Mouse (Mus musculus) gastrocnemius, adult 18-20 months (tissue): ENCODE results near the gene Ptgdr. TPM values are rescaled to one million over a fixed set of nuclear protein-coding genes. Genes with fewer than 3 reads are reported as not detected.
"Not testable (repeated sequence)": the region's sequence is repeated elsewhere in the genome, so short reads cannot be mapped to it uniquely, and the experiment has no call there.

Experiments
- DNase-seq: peaks from one replicate; pipeline ENCODE4 v3.0.0; 2021; ENCODE audit warnings: low spot score
- long read RNA-seq, 2 experiments: library from polyadenylated mRNA; stranded (forward); transcript quantifications; one replicate each; pipeline ENCODE4 v2.0.0; 2021
- total RNA-seq, 2 experiments: library from RNA; stranded (reverse); gene quantifications; 2 replicates each; pipeline ENCODE4 v1.2.3; 2021

Gene Ptgdr
- not detected for total RNA-seq
- long read RNA-seq, experiment 1 = 0 reads
- long read RNA-seq, experiment 2 = 0 reads

DNA sequence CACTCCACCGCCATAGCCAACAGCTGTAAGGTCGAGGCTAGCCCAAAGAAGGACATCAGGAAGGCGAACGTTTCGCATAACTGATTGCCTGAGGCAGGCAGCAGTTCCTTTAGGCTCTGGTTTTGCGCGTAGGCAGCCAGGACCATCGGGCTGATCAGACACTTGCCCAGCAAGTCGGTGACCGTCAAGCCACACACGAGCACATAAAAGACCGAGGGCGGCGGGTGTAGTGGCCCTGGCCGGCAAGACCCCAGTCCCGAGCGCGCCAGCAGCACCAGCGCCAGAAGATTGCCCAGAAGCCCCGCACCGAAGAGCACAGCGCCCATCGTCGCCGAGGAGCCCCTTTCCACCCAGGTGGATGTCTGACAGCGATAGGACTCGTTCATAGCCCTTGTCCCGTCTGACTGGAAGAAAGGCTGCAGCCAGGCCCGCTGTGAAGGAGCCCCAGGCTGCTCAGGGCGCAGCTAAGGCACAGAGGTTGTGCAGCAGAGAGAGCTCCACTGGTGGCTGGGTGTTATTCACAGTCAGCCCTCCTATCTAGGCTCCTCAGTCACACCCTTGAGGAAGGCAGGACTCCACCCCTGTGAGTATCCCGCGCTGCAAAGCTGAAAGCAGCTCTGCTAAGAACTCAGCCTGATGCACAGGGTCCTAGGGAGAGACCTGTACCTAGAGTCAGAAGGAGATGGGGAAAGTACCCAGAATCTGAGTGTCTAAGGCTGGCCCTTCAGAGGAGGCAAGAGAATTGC, at the start of gene Ptgdr:
Gene Ptgdr, minus strand, starts transcription at position 508 of the 746 bp plus-strand sequence.
- no peak for DNase-seq

DNA sequence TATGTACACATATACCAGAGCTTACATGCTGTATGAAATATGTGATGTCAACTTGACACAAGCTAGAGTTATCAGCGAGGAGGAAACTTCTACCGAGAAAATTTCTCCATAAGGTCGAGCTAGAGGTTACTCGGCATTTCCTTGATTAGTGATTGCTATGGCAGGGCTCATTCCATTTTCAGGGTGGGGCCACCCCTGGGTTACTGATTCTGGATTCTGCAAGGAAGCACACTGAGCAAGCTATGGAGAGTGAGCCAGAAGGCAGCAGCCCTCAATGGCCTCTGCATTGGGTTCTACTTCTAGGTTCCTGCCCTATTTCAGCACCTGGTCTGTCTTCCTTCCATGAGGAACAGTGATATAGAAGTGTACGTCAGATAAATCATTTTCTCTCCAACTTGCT, 48.6 kb upstream of the Ptgdr start:
- no peak for DNase-seq

DNA sequence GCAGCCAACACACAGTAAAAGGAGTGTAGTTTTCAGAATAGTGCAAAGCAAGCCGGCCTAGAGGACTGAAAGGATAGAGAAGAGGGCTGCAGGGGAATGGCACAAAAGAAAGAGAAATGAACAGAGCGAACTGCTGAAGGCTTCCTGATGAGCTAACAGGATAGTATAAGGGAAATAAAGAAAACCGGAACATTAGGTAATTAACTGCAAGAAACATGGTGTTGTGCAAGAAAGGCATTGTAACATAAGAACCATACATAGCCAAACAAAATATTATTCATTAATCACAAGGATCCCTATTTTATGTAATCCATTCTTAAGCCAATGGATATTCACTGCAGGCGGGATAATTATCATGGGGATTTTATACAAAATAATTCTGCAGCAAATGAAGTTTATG, 45.0 kb upstream of the Ptgdr start:
- no peak for DNase-seq

DNA sequence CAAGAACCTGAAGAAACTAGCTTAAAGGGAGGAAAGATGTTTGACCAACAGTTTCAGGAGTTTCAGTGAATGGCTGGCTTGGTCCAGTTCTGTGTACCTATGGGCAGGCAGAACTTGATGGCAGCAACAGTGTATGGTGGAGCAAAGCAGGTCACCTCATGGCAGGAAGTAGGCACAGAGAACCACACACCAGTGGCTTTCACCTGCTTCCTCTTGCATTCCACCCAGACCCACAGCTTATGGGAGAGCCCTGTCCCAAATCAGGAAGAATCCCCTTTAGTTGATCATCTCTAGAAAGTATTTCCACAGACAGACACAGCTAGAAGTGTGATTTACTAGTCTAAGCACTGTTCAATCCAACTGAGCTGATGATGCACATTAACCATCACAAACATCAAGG, 42.6 kb upstream of the Ptgdr start:
- DNase-seq = not testable (repeated sequence)

GRCm38 (mm10) chr14:44891387-44892132, 32.4 kb upstream of the Ptgdr start:
- no peak for DNase-seq

GRCm38 (mm10) chr14:44869686-44870085, 10.5 kb upstream of the Ptgdr start:
- no peak for DNase-seq

DNA sequence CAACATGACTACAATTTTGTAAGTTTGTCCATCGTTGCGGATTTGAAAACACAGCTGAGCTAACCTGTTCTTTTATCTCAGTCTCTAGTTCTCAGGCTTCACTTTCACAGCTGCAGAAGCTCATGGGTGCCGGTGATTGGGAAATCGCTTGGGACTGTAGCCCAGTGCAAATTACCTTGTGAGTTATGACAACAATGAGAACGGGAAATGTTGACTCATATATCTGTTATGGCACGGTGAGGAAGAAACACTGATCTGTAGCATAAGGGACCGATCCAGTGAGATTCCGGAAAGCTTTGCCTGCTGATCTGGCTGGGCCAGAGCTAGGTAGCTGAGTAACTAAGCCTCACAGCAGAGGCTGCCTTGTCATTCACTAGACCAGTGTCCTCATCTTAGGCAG, 6.5 kb upstream of the Ptgdr start:
- DNase-seq = no peak

- no peak for DNase-seq
Measured at GRCm38 (mm10) chr14:44863086-44863485, 3.9 kb upstream of the Ptgdr start.

DNA sequence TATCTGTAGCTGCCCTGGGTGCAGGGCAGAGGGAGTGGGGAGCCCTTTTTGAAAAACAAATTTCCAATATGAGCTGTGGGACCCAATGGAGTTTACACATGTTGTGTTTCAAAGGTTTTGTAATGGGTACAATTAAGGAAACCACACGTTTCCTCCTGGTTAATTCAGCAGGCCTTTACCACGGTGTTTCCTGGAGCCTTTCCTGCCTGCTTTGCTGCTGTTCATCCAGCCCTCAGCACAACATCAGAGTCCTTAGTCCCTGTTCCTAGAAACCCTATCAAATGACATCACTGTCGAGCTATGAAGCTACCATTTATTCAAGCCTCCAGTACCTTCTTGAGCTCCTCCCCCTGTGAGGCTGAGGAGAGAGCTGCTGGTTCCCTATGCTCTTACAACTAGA, 2.0 kb upstream of the Ptgdr start:
- DNase-seq = no peak

- no peak for DNase-seq
Measured at GRCm38 (mm10) chr14:44858372-44858771, 803 bp downstream of the Ptgdr start.

DNA sequence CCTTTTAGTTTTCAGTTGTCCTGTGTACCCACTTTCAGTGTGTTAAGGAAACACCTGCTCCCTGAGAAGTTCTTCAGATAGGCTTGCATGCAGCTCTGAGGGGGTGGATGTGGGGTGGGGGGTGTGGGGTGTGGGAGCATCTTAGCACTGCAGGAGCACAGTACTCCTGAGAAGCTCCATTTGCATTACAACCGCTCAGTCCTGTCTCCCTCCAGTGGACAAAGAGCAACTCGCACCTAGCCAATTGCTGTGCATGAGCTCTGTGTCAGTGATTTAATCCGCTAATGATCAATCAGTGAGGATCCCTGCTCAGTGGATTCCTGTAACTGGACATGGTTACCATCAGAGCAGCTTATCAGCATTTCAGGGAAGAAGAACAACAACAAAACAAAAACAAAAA, 8.5 kb downstream of the Ptgdr start:
- DNase-seq = not testable (repeated sequence)

DNA sequence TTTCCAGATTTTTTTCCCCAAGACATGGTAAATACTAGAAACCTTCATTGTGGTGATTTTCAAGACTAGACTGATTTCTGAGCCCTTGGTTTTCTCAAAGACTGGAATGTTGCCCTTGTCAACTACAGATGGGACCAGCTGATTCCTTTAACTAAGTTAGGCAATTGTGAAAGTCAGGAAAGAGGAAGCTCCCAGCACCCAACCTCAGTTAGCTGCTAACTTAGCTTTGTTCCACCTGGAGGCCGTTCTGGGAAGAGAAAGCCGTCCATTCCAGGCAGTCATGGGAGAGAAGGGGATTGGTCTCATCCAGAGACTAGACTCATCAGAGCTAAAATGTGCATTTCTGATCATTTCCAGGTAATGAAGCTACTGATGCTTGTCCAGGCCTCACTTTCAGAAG, 11.4 kb downstream of the Ptgdr start:
- DNase-seq = no peak

- no peak for DNase-seq
Measured at GRCm38 (mm10) chr14:44846558-44847263, 12.5 kb downstream of the Ptgdr start.

DNA sequence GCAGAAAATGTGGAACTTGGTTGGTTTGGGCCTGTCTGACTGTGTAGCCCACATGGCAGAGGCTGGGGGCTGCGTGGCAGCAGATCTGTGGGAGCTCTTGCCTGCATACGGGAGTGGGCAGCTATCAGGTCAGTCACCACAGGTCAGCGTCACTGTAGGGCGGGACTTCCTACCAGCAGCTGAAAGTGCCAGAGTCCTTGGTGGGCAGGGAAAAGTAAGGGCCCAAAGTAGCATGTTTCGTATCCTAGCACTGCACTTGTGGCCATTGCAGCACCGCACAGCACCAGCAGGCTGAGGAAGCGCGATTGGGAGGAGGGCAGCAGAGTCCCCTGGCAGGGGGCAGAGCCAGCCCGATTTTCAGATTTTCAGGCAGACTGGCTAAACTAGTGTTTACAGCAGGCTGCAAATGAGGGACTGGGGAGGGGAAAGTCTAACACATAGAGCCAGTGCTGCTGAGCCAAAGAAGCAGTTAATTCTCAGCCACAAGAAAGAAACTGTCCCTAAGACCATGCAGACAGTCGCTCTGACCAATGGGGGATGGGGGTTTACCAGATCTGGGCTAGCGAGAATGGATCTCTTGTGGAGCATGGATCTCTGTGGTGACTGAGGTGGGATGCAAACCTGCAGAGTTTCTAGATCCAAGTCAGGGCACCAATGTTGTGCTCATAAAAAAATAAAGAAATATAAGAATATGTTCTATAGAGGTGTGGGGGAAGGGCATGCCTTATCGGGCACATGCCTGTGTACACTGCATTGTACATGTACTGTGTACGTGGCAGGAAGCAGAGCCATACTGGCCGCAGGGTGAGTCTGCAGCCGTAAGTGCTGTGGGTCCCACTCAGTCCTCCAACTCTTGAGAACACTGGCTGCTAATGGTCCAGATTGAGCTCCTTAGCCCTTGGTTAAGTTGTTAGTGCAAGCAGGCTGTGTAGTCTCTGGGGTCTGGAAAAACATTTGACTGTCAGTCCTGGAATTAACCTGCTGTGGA, 15.1 kb downstream of the Ptgdr start:
- DNase-seq = no peak

DNA sequence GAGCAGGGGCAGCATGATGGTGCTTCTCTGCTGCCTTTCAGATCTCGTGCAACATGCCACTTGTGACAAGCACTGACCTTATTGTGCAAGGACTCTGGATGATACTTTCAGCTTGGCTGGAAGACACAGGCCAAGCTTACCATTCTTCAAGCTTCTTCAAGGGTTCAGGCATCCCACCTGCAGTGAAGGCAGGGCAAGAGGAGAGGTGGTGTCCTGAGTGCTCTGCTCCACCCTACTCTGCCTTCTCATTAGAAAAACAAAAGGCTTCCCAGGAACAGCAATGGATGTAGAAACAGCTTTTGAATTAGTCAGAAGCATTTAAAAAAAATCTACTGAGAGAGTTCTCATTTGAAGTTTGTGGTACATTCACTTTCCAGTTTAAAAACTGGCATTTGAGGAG, 20.5 kb downstream of the Ptgdr start:
- no peak for DNase-seq

DNA sequence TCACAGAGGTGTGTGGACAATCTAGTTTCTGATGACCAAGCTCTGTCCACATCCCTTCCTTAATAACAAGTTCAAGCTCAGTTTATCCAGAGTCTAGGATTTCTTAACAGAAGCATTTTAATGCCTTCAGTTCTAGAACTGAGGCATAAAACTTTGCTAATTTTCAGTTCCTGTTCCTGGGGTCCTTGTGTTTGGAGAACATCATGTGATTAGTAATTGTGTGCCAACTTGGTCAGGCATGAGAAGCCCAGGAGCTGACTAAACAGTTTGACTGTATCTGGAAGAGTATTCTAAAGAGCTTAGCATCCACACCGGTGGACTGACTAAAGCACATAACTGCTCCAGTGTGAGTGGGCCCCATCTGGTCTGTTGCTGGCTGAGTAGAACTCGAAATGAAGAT, 24.0 kb downstream of the Ptgdr start:
- no peak for DNase-seq

DNA sequence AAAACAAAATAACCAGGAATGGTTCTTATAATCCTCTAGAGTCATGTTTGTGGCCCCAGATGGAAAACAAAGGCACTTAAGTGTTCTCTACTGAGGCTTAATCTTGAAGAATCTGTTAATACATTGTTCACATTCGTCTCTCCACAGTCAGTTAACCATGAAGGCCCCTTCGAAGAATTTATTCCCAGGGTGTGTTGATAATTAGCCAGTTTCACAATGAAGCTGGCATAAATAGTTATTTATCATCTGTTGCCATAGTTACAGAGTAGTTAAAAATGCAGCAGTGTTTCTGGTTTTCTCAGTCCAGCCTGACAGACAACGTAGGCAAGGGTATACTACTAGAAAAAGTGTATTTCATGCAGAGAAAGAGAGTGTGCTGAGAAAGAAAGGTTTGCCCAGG, 25.0 kb downstream of the Ptgdr start:
- DNase-seq = not testable (repeated sequence)

GRCm38 (mm10) chr14:44833096-44833495, 26.1 kb downstream of the Ptgdr start:
- DNase-seq = not testable (repeated sequence)

DNA sequence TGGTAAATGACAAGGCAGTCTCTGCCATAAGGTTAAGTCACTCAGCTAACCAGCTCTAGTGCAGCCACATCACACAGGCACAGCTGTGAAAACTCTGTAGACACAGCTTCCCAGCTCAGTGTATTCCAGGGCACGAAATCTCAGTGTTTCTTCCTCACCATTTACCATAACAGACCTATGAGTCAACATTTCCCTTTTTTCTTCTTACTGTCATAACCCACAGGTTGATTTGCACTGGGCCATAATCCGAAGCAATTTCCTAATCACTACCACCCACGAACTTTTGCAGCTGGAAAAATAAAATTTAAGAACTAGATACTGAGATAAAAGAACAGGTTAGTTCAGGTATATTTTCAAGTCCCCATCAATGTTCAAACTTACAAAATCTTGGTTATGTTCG, 31.4 kb downstream of the Ptgdr start:
- DNase-seq = no peak

GRCm38 (mm10) chr14:44821177-44822057, 37.8 kb downstream of the Ptgdr start:
- DNase-seq = no peak
